Mouse (Mus musculus) frontal cortex, postnatal 10 days (tissue): ENCODE data around the gene Prps1l3.

Experiments used
- DNase-seq, 2 experiments: peaks; one replicate each; pipeline ENCODE4 v3.0.0; 2022; ENCODE audit warnings: low spot score in 2 of 2, mixed read lengths in 1 of 2

Prps1l3 gene

DNA sequence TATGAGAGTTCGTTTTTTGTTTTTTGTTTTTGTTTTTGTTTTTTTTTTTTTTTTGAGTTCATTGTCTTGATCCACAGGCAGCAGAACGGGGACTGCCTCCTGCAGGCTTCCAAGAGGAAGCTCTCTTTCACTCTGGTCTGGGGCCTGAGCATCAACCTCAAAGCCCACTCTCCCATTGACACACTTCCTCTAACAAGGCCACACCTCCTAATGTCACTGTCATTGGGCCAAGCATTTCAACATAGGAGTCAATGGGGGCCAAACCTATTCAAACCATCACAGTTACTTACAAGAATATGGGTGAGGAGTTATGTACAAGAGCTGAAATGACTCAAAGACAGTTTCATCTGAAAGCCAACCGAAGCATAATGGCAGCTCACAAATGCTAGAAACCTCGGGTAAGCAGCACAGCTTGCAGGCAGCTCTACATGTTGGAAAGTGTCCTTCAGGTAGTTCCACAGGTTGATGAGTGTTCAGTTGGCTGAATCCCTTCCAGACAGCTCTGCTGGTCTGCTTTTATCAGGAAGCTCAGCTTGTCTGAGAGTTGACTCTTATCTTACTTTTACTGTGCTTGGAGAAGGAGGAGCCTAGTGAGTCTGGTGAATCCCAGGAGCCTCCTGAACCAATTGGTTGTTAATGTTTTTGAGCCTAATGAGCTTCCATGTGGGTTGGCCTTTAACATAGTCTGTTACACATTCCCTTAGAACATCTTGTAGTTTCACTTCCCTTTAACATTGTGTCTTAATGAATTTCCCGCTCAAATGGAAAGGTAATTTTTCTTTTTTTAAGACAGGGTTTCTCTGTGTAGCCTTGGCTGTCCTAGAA lies 13.7 kb downstream of the Prps1l3 start:
- no peak for DNase-seq

DNA sequence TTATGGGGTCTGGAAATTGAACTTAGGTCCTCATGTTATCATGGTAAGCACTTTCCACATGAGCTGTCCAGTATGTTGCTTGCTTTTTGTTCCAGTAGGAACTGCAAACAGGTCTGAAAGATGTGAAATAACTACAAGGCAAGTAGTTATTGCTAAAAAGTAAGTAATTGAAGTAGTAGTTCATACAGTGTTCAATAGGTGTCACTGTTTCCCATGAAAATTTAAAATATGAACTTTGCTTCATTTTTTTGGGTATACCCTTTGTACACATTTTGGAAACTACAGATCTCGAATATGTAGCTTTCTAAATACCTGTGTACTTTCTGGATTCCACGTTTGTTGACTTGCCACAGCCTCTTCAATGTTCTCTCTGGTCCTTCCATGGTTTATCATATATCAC lies 28.4 kb downstream of the Prps1l3 start:
- no peak for DNase-seq

DNA sequence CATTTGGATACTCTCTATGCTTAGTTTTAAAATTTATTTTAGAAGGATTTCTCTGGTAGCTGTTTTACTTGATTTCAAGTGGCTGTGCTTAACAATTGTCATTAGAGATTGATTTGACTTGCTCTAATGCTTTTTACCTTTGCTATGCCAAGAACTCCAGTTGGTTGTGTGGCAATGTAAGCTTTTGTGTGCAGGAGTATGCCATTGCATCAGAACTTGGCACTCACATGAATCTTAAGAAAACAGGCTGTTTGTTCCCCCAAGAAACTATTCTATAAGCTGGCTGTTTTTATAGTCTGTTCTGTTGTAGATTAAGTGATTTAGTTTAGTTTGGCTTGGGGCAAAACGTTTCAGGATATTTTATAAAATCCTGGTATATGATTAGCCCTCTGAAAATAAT lies 45.2 kb downstream of the Prps1l3 start:
- DNase-seq = no peak

DNA sequence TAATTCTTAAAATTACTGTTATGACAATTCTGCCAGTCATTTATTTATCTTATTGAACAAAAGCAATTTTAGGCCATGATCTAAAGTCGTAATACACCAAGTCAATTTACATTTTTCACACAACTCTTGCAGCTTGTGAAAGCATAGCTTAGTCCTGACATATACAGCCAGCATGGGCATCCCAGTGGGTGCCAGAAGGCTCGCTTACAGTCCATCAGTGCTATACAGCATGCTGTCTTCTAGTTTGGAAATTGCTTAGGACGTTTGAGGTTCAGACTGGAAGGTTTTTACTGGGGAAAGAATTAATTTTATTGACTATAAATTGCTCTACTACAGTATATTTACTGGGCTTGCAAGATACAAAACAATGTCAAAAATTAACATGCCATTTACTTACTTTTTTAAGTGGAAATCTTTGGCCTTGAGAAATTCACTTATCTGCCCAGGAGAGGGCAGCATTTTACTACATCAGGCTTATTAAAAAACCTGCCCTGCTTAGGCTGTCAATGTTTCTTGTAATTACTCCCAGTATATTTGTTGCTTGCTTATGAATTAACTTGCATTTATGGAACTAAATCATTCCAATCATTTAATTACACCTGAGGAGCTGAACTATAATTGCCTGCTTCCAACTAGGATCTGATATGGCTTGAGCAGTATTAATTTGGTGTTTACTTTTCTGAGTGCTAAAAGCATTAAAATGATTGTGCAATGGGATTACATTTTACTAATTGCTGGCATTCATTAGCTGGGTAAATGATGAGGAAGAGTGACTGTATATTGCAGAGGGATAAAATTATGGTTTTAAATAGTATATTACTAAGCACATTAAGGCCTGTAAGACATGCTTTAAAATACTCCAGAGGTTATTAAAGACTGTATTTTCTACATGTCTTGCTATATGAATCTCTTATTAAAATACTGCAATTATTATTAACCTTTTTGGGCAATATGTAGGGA lies 51.2 kb downstream of the Prps1l3 start:
- DNase-seq = no peak

DNA sequence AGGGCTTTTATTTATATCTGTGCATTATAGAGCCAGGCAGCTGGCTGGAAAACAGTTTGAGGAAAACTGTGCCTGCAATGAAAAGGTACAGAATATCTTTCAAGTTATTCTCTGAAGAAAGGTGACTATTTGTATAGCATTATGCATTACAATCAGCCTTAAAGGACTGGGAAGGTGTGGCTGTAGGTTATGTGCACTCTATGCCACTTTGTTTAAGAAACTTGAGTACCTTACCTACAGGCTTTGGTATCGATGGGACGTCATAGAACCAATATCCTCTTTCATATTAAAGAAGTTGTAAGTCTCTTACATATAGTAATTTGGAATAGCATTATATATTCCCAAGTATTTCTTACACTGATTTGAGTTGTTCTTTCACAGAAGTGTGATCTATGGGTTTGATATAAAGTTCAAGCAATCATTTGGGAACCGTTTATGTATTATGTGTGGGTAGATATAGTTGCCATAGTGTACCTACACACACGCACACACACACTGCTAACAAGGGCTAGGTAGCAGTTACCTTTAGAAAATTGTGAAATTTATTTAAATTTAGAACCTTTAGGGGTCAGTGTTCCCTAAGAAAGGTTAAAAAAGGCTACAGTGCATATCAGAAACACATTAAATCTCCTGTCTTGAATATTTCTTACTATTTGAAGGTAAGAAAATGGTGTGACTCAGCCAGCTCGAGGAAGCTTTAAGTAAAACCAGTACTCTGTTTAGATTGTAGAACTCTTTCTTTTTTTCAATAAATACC lies 55.3 kb downstream of the Prps1l3 start:
- no peak for DNase-seq
